Mouse (Mus musculus): ENCODE measurements around the gene Cdh3. TPM values are rescaled to one million over a fixed set of nuclear protein-coding genes. Genes with fewer than 3 reads are reported as not detected.

Gene Cdh3
- polyA plus RNA-seq (2014; fragmentation: Illumina TruSeq; extraction: RNeasy Lipid Tissue Mini Kit (QIAGEN cat#74804); ENCODE audit: low read depth, low replicate concordance), result 1.1 TPM

DNA sequence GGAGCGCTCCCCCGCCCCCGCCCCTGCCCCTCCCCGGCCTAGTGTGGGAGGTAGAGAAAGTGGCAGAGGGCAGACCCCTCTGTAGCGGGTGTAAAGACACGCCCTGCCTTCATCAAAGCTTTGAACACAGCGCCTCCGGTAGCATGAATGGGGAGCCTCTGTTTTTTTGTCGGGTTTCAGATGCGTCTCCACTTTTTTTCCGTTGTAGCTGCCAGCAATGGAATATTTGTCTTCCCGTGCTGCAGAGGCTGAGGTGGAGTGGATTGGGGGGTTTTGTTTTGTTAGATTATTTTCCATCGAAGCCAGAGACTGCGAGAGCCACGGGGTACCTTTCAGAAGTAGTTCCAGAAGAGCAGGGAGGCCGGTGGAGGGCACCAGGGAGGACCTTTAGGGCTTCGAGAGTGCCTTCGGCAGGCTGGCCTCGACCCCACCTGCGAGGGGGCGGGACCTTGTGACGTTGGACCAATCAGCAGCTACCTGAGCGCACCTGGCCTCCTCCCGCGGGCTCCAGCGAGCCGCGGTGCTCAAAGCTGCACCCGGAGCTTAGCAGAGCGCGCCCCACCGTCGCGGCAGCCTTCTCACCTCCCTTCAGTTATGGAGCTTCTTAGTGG is at the start of gene Cdh3:
Cdh3 (plus strand) TSS at position 527 of the 611 bp plus-strand sequence.

DNA sequence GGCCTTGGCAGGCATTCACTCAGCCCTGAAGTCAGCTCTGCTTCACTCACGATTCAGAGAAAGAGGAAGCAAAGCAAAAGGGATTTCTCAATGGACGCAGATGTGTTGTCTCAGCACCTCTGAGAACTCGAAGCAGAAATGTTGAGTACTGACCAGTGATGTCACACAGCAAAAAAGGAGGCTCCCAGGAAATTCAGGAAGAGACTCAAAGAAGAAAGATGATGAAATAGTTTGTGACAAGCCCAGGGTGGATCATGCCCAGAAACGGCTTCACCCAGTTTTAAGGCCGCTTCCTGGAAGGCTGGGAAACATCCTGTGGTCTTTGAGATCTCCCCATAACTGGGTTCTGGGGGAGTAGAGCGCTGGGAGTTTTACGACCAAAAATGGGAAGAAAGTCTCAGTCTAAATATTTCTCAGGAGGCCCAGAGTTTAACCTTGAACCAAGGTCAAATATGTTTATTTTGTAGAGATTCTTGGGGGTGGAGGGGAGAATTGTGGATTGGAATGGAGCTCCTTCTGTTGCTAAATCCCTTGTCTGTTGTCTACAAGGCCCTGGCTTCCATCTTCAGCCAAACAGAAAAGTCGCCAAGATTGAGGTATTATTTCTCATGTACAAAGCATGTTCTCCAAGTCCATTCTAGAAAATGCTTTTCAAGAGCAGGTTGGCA is 10.5 kb upstream of the Cdh3 start, which contains the start of gene 6030452D12Rik:
6030452D12Rik (plus strand) TSS at position 505 of the 668 bp plus-strand sequence.

DNA sequence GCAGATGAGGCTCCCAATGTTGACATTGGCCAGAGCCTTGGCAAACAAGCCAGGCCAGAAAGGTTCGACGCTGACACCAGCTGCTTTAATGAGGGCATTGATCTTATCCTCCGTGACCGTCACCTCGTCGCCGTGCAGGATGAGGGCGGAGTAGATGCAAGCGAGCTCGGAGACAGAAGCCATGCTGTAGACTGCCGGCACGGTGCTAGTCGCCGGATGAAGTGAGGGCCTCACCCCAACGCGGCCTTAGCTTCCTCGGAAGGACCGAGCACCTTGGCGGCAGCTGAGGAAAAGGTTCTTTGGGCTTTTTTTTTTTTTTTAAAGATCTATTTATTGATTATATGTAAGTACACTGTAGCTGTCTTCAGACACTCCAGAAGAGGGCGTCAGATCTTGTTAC is 62.5 kb downstream of the Cdh3 start, which contains the start of gene Gm10073:
Gm10073 (minus strand) TSS at position 294 of the 400 bp plus-strand sequence.

DNA sequence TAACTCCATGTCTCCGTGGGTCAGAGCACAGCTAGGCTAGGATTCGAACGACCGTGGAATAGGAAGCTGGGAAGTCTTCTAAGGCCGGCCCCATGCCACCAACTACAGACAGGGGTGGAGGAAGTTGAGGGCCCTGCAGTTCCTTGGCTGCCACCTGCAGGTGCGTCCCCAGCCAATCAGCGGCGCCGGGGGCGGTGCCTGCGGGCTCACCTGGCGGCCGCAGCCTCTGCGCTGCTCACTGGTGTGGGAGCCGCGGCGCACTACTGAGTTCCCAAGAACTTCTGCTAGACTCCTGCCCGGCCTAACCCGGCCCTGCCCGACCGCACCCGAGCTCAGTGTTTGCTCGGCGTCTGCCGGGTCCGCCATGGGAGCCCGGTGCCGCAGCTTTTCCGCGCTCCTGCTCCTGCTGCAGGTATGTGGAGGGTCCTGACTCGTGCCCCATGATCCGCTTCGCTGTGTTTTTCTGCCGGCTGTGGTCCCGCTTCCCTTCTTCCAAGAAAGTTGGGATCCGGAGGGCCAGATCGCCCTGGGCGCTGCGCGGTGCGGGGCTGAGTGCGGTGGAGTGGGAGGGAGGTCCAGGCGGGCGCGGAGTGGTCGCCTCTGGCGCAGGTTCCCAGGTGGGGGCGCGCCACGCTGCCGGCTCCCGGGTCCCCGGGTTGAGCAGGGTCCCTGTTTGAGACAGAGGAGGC is 92.6 kb downstream of the Cdh3 start, which contains the start of gene Cdh1:
Cdh1 (plus strand) TSS at position 221 of the 689 bp plus-strand sequence.

Other genes with a start within 250 kb of the Cdh3 start
- 3.0 TPM for gene Smpd3, start 172.9 kb upstream of the Cdh3 start, polyA plus RNA-seq (2014; fragmentation: Illumina TruSeq; extraction: RNeasy Lipid Tissue Mini Kit (QIAGEN cat#74804); ENCODE audit: low read depth, low replicate concordance)
- gene Zfp90, start 95.6 kb upstream of the Cdh3 start, polyA plus RNA-seq (2014; fragmentation: Illumina TruSeq; extraction: RNeasy Lipid Tissue Mini Kit (QIAGEN cat#74804); ENCODE audit: low read depth, low replicate concordance), result 4.9 TPM
- gene 6030452D12Rik, start 10.4 kb upstream of the Cdh3 start, polyA plus RNA-seq (2014; fragmentation: Illumina TruSeq; extraction: RNeasy Lipid Tissue Mini Kit (QIAGEN cat#74804); ENCODE audit: low read depth, low replicate concordance), result not detected
- gene Gm10073, start 62.6 kb downstream of the Cdh3 start, polyA plus RNA-seq (2014; fragmentation: Illumina TruSeq; extraction: RNeasy Lipid Tissue Mini Kit (QIAGEN cat#74804); ENCODE audit: low read depth, low replicate concordance), result 1.3 TPM
- gene Cdh1, start 92.5 kb downstream of the Cdh3 start, polyA plus RNA-seq (2014; fragmentation: Illumina TruSeq; extraction: RNeasy Lipid Tissue Mini Kit (QIAGEN cat#74804); ENCODE audit: low read depth, low replicate concordance), result not detected
- 7.7 TPM for gene Tango6, start 172.2 kb downstream of the Cdh3 start, polyA plus RNA-seq (2014; fragmentation: Illumina TruSeq; extraction: RNeasy Lipid Tissue Mini Kit (QIAGEN cat#74804); ENCODE audit: low read depth, low replicate concordance)

Data from heart, adult 10 weeks (tissue).